Mouse (Mus musculus) myocyte (in vitro differentiated cells): ENCODE measurements around the gene Slc25a26.

Experiments
- MYOD1 ChIP-seq, 3 experiments: IDR thresholded peaks; one replicate each; pipeline ENCODE4 v1.6.1; 2011; ENCODE audit warnings: control low read depth in 2 of 3, low read depth in 2 of 3, mild to moderate bottlenecking in 2 of 3, moderate library complexity in 1 of 3; ENCODE audit not compliant: insufficient read length in 2 of 3, control insufficient read depth in 1 of 3
- POLR2A ChIP-seq: IDR thresholded peaks from one replicate; pipeline ENCODE4 v1.6.1; 2011; ENCODE audit warnings: low read depth, mild to moderate bottlenecking, control low read depth, moderate library complexity; ENCODE audit not compliant: insufficient read length
- POLR2AphosphoS2 ChIP-seq: IDR thresholded peaks from one replicate; pipeline ENCODE4 v1.6.1; 2011; ENCODE audit warnings: low read depth, control low read depth; ENCODE audit not compliant: insufficient read length

GRCm38 (mm10) chr6:94568040-94568439 lies 67.9 kb downstream of the Slc25a26 start:
- TF ChIP-seq MYOD1 (IDR thresholded peaks at IDR 0.05; ENCODE audit: control insufficient read depth in 1 of 3, insufficient read length in 2 of 3, low read depth in 2 of 3) (no peak), POLR2A (no peak), POLR2AphosphoS2 (no peak)
